Mouse (Mus musculus): ENCODE data around the gene Npcd.

DNA sequence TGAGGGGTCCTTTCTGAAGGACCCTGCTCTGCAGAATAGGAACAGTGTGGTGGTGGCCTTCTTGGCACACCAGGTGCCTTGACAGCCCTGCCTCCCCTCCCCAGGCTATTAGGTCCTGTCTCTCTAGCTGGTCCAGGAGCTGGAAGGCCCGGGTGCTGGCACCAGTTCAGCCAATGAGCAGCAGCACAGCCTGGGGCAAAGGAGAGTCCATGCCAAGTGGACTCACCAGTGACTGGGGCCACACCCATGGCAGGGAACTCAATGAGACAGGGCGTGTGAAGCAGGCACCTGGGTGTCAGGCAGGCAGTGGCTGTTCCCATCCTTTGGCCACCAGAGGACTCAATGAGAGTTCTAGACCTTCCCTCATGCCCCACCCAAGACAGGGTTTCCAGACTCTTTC is 68.7 kb downstream of the Npcd start:
- TF ChIP-seq CTCF (IDR thresholded peaks at IDR 0.05; ENCODE audit: low read depth, low read length) (no peak), GATA1 (IDR thresholded peaks at IDR 0.05; ENCODE audit: borderline replicate concordance, low read length) (no peak), POLR2AphosphoS5 (IDR thresholded peaks at IDR 0.05; ENCODE audit: insufficient replicate concordance, low read depth, low read length) (no peak)

Data from G1E (cell line).